Mouse (Mus musculus) heart, embryonic 16.5 days (tissue): Measurements from ENCODE around the gene Noxa1. TPM values are rescaled to one million over a fixed set of nuclear protein-coding genes. Genes with fewer than 3 reads are reported as not detected.

ENCODE experiments used
- microRNA-seq: library from miRNA; unstranded; fragments of <30 nt; microRNA quantifications from one replicate; pipeline ENCODE4, GENCODE M21; 2017
- polyA plus RNA-seq: library from polyadenylated mRNA; unstranded; fragments of >200 nt; fragmentation: Nextera tagmentation; extraction: Ambion mirVana; gene quantifications from 2 replicates; pipeline ENCODE4 v1.2.1, GENCODE M21; 2015

Gene Noxa1
- polyA plus RNA-seq, 1 experiment from 2014 or later = not detected

Small RNA genes within 50 kb of the gene (microRNA-seq; reads per million reads assigned to microRNA genes)
- gene Gm24328 (not detected), gene Mir7664 (not detected)

Other genes starting within 250 kb of the Noxa1 start
- 49.0 and 51.5 TPM in 2 replicates for gene Ehmt1, start 175.5 kb downstream of the Noxa1 start, polyA plus RNA-seq
- gene Arrdc1, start 159.9 kb downstream of the Noxa1 start, polyA plus RNA-seq = 22.3 and 28.2 TPM in 2 replicates
- gene Zmynd19, start 145.4 kb downstream of the Noxa1 start, polyA plus RNA-seq = 5.3 and 8.2 TPM in 2 replicates
- gene Dph7, start 132.7 kb downstream of the Noxa1 start, polyA plus RNA-seq = 16.8 and 17.4 TPM in 2 replicates
- gene Mrpl41, start 120.1 kb downstream of the Noxa1 start, polyA plus RNA-seq = 125 and 150 TPM in 2 replicates
- gene Pnpla7, start 119.1 kb downstream of the Noxa1 start, polyA plus RNA-seq = 12.5 and 13.2 TPM in 2 replicates
- gene Nsmf, start 40.8 kb downstream of the Noxa1 start, polyA plus RNA-seq = 59.3 and 62.9 TPM in 2 replicates
- 0.30 TPM in 1 of 2 replicates, not detected in the other for gene Entpd8, start 14.8 kb downstream of the Noxa1 start, polyA plus RNA-seq
- 16.2 and 18.1 TPM in 2 replicates for gene Nrarp, start 85.6 kb upstream of the Noxa1 start, polyA plus RNA-seq
- gene Tor4a, start 101.7 kb upstream of the Noxa1 start, polyA plus RNA-seq = 8.5 and 10.0 TPM in 2 replicates
- 79.1 and 81.9 TPM in 2 replicates for gene Nelfb, start 116.3 kb upstream of the Noxa1 start, polyA plus RNA-seq
- gene Stpg3, start 119.5 kb upstream of the Noxa1 start, polyA plus RNA-seq = not detected in 2 replicates
- gene Fam166a, start 123.6 kb upstream of the Noxa1 start, polyA plus RNA-seq = 1.1 TPM in 1 of 2 replicates, not detected in the other
- 474 and 482 TPM in 2 replicates for gene Tubb4b, start 129.6 kb upstream of the Noxa1 start, polyA plus RNA-seq
- gene Slc34a3, start 139.2 kb upstream of the Noxa1 start, polyA plus RNA-seq = not detected in 2 replicates
- gene Rnf224, start 141.6 kb upstream of the Noxa1 start, polyA plus RNA-seq = not detected in 2 replicates
- 3.7 and 5.2 TPM in 2 replicates for gene Rnf208, start 147.1 kb upstream of the Noxa1 start, polyA plus RNA-seq
- gene Cysrt1, start 147.3 kb upstream of the Noxa1 start, polyA plus RNA-seq = 0.17 TPM in 1 of 2 replicates, not detected in the other
- gene AL732309.1, start 151.7 kb upstream of the Noxa1 start, polyA plus RNA-seq = 2.2 and 3.1 TPM in 2 replicates
- gene Tmem203, start 160.3 kb upstream of the Noxa1 start, polyA plus RNA-seq = 15.1 and 16.4 TPM in 2 replicates
- 4.3 and 5.9 TPM in 2 replicates for gene Tprn, start 167.5 kb upstream of the Noxa1 start, polyA plus RNA-seq
- 154 and 157 TPM in 2 replicates for gene Ssna1, start 177.3 kb upstream of the Noxa1 start, polyA plus RNA-seq
- 80.5 and 86.6 TPM in 2 replicates for gene Anapc2, start 177.3 kb upstream of the Noxa1 start, polyA plus RNA-seq
- not detected in 2 replicates for gene Tmem210, start 193.0 kb upstream of the Noxa1 start, polyA plus RNA-seq
- 0.89 and 1.2 TPM in 2 replicates for gene Lrrc26, start 194.8 kb upstream of the Noxa1 start, polyA plus RNA-seq
- gene Grin1, start 224.0 kb upstream of the Noxa1 start, polyA plus RNA-seq = 0.14 TPM in 1 of 2 replicates, not detected in the other
- 24.7 and 28.4 TPM in 2 replicates for gene Man1b1, start 237.2 kb upstream of the Noxa1 start, polyA plus RNA-seq